9 mouse cellular contexts compared by ENCODE assay signal in the genomic region with DNA sequence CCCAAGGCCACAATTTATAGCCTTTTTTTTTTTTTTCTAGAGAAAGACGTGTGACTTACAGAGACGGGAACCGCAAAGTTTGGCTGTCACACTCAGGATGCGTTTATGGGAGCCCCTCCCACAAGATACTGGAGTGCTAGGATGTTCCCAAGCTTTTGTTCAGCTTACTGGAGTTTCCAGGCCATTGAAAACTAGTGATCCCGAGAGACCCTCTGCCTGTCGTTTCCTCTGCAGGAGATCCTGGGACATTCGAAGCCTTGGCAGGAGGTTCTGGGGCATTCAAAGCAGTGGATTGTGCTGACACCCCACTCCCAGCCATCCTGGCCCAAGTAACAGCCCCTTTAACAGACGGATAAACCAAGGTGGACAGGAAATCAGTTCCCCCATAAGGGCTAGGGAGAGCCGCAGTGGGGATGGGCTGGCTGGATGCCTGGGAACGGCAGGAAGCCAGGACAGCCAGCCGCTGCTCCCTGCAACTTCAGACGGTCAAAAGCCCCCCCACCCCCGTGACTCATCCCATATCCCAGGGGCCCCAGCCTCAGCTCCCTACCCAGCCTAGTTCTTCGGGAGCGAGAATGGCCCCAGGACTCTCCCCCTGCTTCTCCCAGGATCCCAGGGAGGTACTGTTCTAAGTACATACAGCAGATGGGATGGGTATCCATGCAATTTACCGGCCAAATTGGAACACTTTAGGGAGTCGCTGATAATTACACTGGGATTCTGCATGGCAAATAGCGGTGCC. TPM values are rescaled to one million over a fixed set of nuclear protein-coding genes. Genes with fewer than 3 reads are reported as not detected.
A peak's percentile ranks its signal among the peaks of the same experiment; 100 is the strongest.
DNase-seq lines count a peak whose midpoint lies in the region; ATAC-seq lines count a peak whose summit lies in the region.
"Had no signal": no experiment of that assay in that cellular context is flagged by ENCODE, and none has a peak within 500 bp of the region (broad histone marks: within the 10 kb centered on the region; RNA-seq: fewer than 3 reads in every experiment).

No protein-coding gene starts in this region.

- no peaks in the 10 kb centered on the region for H3K36me3 ChIP-seq in kidney, embryonic 14.5 days (ENCODE audit: control insufficient read depth, insufficient read depth, low read length)
- no peaks in the 10 kb centered on the region for H3K36me3 ChIP-seq in embryonic facial prominence, embryonic 12.5 days
- no peaks in the 10 kb centered on the region for H3K36me3 ChIP-seq in heart, embryonic 13.5 days
- H3K36me3 ChIP-seq in midbrain, embryonic 16.5 days (ENCODE audit: control insufficient read depth, insufficient read depth, low read length), result no peaks in the 10 kb centered on the region

- H3K27ac ChIP-seq in kidney, embryonic 14.5 days (ENCODE audit: low read depth, low read length), result peak overlapping the region; percentile 71; the same call in 1 of the 2 replicates
- no peak overlapping the region for H3K27ac ChIP-seq in embryonic facial prominence, embryonic 12.5 days
- H3K27ac ChIP-seq in heart, embryonic 13.5 days (replicated peaks), result peak overlapping the region; percentile 74
- H3K27ac ChIP-seq in midbrain, embryonic 16.5 days (ENCODE audit: low read length), result no peak overlapping the region

- no peaks in the 10 kb centered on the region for H3K9me3 ChIP-seq in kidney, embryonic 14.5 days (ENCODE audit: control insufficient read depth, low read length)
- H3K9me3 ChIP-seq in embryonic facial prominence, embryonic 12.5 days, result no peaks in the 10 kb centered on the region
- no peaks in the 10 kb centered on the region for H3K9me3 ChIP-seq in heart, embryonic 13.5 days
- H3K9me3 ChIP-seq in midbrain, embryonic 16.5 days (replicated peaks; ENCODE audit: control insufficient read depth, low read length, poor library complexity, severe bottlenecking), result no peaks in the 10 kb centered on the region

- H3K4me3 ChIP-seq in kidney, embryonic 14.5 days (ENCODE audit: low read length), result peak overlapping the region; percentile 34
- H3K4me3 ChIP-seq in embryonic facial prominence, embryonic 12.5 days, result peak overlapping the region; percentile 34
- H3K4me3 ChIP-seq in heart, embryonic 13.5 days, result peak overlapping the region; percentile 45
- H3K4me3 ChIP-seq in midbrain, embryonic 16.5 days (ENCODE audit: low read depth, low read length), result 0 out of 2 replicates have a peak overlapping the region, but pooled peaks have one; percentile 1
- H3K4me3 ChIP-seq: erythroblast, embryonic 14.5 days had no signal

- ATAC-seq in kidney, embryonic 14.5 days (ENCODE audit: low FRiP score, low TSS enrichment), result peak; percentile 54
- no peak for ATAC-seq in embryonic facial prominence, embryonic 12.5 days (ENCODE audit: insufficient number of reproducible peaks, insufficient read depth, low FRiP score, low TSS enrichment)
- no peak for ATAC-seq in heart, embryonic 13.5 days (ENCODE audit: extremely low read depth, insufficient number of reproducible peaks, low FRiP score, low TSS enrichment)
- ATAC-seq in midbrain, embryonic 16.5 days, result no peak

- 12% methylated on average over 18 of the region's 18 CpGs for WGBS in kidney, embryonic 14.5 days
- WGBS in embryonic facial prominence, embryonic 12.5 days, result 21% methylated on average over 18 of the region's 18 CpGs
- WGBS in heart, embryonic 13.5 days, result 17% methylated on average over 18 of the region's 18 CpGs
- WGBS in midbrain, embryonic 16.5 days, result 14% methylated on average over 18 of the region's 18 CpGs

- no peaks in the 10 kb centered on the region for H3K27me3 ChIP-seq in kidney, embryonic 14.5 days (ENCODE audit: control insufficient read depth, insufficient read depth, low read length)
- no peaks in the 10 kb centered on the region for H3K27me3 ChIP-seq in embryonic facial prominence, embryonic 12.5 days
- H3K27me3 ChIP-seq in heart, embryonic 13.5 days (replicated peaks), result no peaks in the 10 kb centered on the region
- H3K27me3 ChIP-seq in midbrain, embryonic 16.5 days (ENCODE audit: control insufficient read depth, insufficient read depth, low read depth, low read length), result no peaks in the 10 kb centered on the region

- peak overlapping the region; percentile 40; the same call in 1 of the 2 replicates for H3K9ac ChIP-seq in kidney, embryonic 14.5 days (ENCODE audit: low read depth, low read length)
- H3K9ac ChIP-seq in embryonic facial prominence, embryonic 12.5 days, result peak overlapping the region; percentile 36; the same call in 1 of the 2 replicates
- H3K9ac ChIP-seq in heart, embryonic 13.5 days, result peak overlapping the region; percentile 76
- H3K9ac ChIP-seq in midbrain, embryonic 16.5 days (ENCODE audit: low read depth, low read length), result no peak overlapping the region

- H3K4me2 ChIP-seq in kidney, embryonic 14.5 days (replicated peaks; ENCODE audit: low read depth, low read length), result peak overlapping the region; percentile 56
- H3K4me2 ChIP-seq in embryonic facial prominence, embryonic 12.5 days (replicated peaks), result peak overlapping the region; percentile 56
- H3K4me2 ChIP-seq in heart, embryonic 13.5 days, result peak overlapping the region; percentile 72
- peak overlapping the region; percentile 41 for H3K4me2 ChIP-seq in midbrain, embryonic 16.5 days (ENCODE audit: low read length)

- H3K4me1 ChIP-seq in kidney, embryonic 14.5 days (ENCODE audit: control insufficient read depth, insufficient read depth, low read length), result peaks cover 17% of the 10 kb centered on the region; the same call in 1 of the 2 replicates
- 0 out of 2 replicates have a peak, but pooled peaks cover 5% of the 10 kb centered on the region for H3K4me1 ChIP-seq in embryonic facial prominence, embryonic 12.5 days
- H3K4me1 ChIP-seq in heart, embryonic 13.5 days, result peaks cover 41% of the 10 kb centered on the region
- H3K4me1 ChIP-seq in midbrain, embryonic 16.5 days (ENCODE audit: control insufficient read depth, insufficient read depth, low read length), result peaks cover 24% of the 10 kb centered on the region

- DNase-seq in kidney, adult 11 months, result no peak
- DNase-seq in kidney, postnatal 4 days, result peak; percentile 69 to 80
- DNase-seq in spleen, postnatal 14 days (ENCODE audit: low spot score in 2 of 2), result no peak
- DNase-seq in left cerebral cortex, adult 18-20 months (ENCODE audit: low spot score in 2 of 2), result no peak

RNA-seq across cellular contexts. Expression of gene Tgm2, which starts 33.3 kb away (rescaled TPM):
- polyA plus RNA-seq in kidney, embryonic 14.5 days (2014; fragmentation: Nextera tagmentation; extraction: Ambion mirVana), result 15.3 and 17.3 TPM in 2 replicates
- polyA plus RNA-seq in embryonic facial prominence, embryonic 12.5 days (2016; fragmentation: Nextera tagmentation; extraction: Ambion mirVana), result 7.7 and 9.0 TPM in 2 replicates
- 218 and 237 TPM in 2 replicates for polyA plus RNA-seq in heart, embryonic 13.5 days (2015; fragmentation: Nextera tagmentation; extraction: Ambion mirVana)
- 7.0 and 7.1 TPM in 2 replicates for polyA plus RNA-seq in midbrain, embryonic 16.5 days (2015; fragmentation: Nextera tagmentation; extraction: Ambion mirVana)
- 10 to 100 TPM; 10.7 to 10.8 TPM for total RNA-seq in left cerebral cortex, adult 18-20 months (2021)

RNA-seq across cellular contexts. Expression of gene D630003M21Rik, which starts 49.5 kb away (rescaled TPM):
- 3.7 and 5.2 TPM in 2 replicates for polyA plus RNA-seq in kidney, embryonic 14.5 days (2014; fragmentation: Nextera tagmentation; extraction: Ambion mirVana)
- polyA plus RNA-seq in embryonic facial prominence, embryonic 12.5 days (2016; fragmentation: Nextera tagmentation; extraction: Ambion mirVana), result 5.9 and 6.2 TPM in 2 replicates
- 2.2 and 2.7 TPM in 2 replicates for polyA plus RNA-seq in heart, embryonic 13.5 days (2015; fragmentation: Nextera tagmentation; extraction: Ambion mirVana)
- polyA plus RNA-seq in midbrain, embryonic 16.5 days (2015; fragmentation: Nextera tagmentation; extraction: Ambion mirVana), result 1.7 and 1.8 TPM in 2 replicates
- total RNA-seq in left cerebral cortex, adult 18-20 months (2021), result 1 to 10 TPM; 3.2 to 3.8 TPM

Comparison
In these comparisons a context has a peak if more than half of its experiments do, and no peak if none do; other contexts are left out.
1. DNase-seq: peak in kidney, postnatal 4 days (2 of 2); none in kidney, adult 11 months (single experiment), spleen, postnatal 14 days (0 of 2) and left cerebral cortex, adult 18-20 months (0 of 2).
2. H3K27ac ChIP-seq: peak in kidney, embryonic 14.5 days (single experiment) and heart, embryonic 13.5 days (single experiment); none in embryonic facial prominence, embryonic 12.5 days (single experiment) and midbrain, embryonic 16.5 days (single experiment).
3. RNA of gene Tgm2, which starts 33.3 kb away (polyA plus RNA-seq): 218 to 237 TPM in heart, embryonic 13.5 days; 15.3 to 17.3 TPM in kidney, embryonic 14.5 days, 7.7 to 9.0 TPM in embryonic facial prominence, embryonic 12.5 days and 7.0 to 7.1 TPM in midbrain, embryonic 16.5 days; every median in the first group is over 10 times any median in the second.
4. Peak in every context shown above with its lines, with median percentiles within 50 percentile points of each other: H3K4me2 ChIP-seq and H3K4me3 ChIP-seq.